Mouse (Mus musculus): ENCODE data around the gene Cbx1.
"Not testable (repeated sequence)": the region's sequence is repeated elsewhere in the genome, so short reads cannot be mapped to it uniquely, and the experiment has no call there.

Cbx1 gene

DNA sequence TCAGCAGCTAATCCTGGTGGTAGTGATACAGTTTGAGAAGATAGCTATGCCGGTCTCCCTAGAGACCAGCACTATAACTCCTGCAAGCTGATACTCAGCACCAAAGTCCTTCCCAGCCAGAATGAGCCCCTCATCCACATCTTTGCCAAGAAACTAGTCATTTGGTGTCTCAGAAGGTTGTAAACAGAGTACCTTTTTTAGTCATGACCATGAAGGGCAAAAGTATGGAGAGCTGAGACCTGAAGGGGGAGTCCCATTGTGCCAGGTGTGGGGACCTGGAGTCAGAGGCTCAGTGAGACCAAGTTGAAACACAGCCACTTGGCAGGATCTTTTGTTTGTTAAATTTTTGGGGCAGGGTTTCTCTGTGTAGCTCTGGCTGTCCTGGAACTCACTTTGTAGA, 45.2 kb downstream of the Cbx1 start:
- in situ Hi-C loops (cut with MboI, MseI), result no loop called here

DNA sequence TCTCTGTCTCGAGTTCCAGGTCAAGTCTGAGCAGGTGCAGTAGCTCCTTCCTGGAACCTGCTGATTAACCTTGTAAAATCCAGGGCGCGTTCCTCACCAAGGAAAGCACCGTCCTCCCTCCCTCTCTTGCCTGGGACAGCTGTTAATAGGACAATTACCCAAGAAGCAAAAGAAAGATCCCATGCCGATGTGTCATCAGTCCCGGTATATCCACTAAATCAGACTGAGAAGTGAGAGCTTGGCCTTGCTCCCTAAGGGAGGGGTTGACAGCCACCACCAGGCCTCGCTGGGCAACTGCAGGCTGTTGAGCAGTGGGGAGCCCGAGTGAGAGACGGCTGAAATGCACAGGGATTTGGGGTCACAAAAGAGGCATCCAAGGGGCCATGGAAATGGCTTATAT, 48.4 kb downstream of the Cbx1 start:
- in situ Hi-C loops (cut with MboI, MseI), result no loop called here

DNA sequence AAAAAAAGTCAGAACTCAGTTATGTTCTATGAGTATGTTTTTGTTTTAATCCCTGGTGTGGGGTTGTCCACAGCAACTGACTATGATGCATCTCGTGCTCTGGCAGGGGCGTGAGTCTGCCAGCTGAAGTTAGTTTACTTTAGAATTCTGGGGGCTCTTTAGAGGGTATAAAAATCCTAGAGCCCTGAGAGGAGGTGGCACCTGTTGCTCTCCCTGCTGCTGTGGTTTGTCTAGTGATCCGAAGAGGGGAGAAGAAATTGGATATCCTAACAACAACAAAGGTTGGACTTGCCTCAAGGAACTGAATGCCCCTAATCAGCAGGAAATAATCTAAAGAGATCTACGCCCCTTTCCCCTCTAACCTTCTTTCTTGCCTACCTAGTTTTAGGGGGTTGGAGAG, 49.4 kb downstream of the Cbx1 start:
- in situ Hi-C loops (cut with MboI, MseI), result no loop called here

DNA sequence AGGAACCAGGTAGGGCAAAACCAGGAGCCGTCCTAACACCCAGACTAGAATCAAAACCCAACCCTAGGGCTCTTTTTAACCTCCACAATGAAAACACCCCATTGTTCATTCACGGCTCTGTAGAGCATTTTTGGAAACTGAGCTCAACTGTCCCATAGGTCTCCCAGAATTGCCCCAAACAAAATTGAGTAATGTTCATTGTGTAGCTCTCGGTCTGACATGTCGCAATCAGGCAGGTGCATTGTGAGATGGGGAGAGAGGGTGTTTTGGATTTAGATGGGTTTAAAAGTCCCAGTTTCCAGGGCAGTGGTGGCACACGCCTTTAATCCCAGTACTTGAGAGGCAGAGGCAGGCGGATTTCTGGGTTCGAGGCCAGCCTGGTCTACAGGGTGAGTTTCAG, 50.5 kb downstream of the Cbx1 start:
- in situ Hi-C loops (cut with MboI, MseI), result no loop called here

DNA sequence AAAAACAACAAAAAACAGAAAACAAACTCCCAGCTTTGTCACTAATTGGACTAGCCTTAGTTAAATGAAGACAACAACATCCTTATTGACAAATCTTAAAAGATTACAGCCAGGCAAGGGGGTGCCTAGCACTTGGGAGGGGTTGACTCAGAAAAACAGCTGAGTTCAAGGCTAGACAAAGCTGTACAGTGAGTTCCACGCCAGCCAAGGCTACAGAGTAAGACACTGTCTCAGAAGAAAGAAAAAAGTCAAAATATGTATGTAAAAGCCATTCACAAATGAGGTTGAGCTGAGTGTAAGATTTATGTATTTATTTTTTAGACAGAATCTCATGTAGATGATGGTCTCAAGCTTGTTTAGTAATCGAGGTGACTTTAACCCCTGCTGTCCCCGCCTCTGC, 51.0 kb downstream of the Cbx1 start:
- in situ Hi-C loops (cut with MboI, MseI), result no loop called here

DNA sequence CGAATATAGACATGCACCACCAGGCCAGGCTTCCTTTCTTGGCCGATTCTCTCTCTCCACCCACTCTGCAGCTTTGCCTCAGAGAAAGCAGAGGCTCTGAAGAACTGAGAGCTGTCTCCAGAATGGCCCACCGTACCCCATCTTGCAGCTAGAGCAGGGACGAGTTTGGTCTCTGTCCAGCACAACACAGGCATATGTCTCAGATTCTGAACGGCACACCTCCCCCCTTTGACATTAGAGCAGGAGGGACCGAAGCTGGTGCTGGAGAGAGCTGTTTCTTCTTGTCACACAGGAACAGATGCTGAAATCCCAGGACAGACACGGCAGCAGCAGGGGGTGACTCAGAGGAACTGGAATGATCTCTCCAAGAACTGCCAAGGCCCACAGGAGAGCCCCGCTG, 51.4 kb downstream of the Cbx1 start:
- in situ Hi-C loops (cut with MboI, MseI), result no loop called here

DNA sequence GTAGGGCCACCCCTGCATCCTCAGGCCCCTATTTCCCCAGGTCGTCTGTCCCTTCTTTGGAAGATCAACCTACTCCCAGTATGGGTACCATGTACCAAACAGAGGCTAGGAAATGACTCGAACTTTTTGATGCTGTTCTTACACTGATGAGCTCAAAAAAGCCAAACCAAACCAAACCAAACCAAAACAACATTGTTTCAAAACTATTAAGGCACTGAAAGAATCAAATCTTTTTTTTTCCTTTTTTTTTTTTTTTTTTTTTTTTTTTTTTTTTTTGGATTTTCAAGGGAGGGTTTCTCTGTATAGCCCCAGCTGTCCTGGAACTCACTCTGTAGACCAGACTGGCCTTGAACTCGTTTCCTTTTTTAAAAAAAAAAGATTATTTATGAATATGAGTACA, 54.7 kb downstream of the Cbx1 start:
- in situ Hi-C loops (cut with MboI, MseI), result no loop called here

DNA sequence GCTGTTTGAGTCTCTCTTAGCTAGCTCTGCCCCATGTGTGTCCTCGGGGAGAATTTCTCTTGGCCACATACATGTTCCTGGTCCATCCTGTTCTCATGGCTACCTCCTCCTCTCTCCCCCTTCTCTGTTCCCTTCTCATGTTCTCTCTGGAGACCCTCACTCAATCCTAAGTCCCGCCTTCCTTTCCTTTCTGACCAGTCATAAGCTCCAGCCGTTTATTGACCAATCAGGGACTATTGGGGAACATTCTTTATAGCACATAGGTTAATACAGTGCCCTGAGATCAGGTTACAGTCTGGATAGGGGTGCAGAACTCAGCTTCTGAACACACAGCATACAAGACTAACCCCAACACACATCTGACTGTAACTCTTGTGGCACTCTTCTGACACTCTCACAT, 58.3 kb downstream of the Cbx1 start:
- in situ Hi-C loops (cut with MboI, MseI), result no loop called here

DNA sequence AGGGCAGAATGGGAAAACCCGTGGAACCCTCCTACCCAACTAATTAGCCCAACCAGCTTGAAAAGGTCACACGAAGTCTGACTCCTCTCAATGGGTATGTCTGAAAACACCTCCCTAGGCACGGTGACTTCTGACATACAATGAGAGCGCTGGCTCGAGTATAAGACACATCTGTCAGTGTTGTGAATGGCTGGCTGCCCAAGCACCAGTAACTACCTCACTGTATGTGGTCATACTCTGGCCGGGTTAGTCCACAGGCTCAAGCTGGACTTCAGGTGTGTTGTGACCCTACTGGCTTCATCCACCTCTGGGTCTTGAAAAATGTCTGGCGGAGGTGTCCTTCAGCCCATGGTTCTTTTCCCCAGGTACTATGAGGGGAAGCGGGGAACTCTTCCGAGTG, 59.8 kb downstream of the Cbx1 start:
- in situ Hi-C loops (cut with MboI, MseI), result no loop called here

DNA sequence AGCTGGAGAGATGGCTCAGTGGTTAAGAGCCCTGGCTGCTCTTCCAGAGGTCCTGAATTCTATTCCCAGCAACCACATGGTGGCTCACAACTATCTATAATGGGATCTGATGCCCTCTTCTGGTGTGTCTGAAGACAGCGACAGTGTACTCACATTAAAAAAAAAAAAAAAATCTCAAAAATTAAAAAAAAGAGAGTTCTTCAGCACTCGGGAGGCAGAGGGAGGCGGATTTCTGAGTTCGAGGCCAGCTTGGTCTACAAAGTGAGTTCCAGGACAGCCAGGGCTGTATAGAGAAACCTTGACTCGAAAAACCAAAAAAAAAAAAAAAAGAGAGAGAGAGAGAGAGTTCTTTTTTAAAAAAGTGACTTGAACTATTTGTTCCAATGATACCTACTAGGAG, 60.2 kb downstream of the Cbx1 start:
- in situ Hi-C loops (cut with MboI, MseI), result not testable (repeated sequence)

DNA sequence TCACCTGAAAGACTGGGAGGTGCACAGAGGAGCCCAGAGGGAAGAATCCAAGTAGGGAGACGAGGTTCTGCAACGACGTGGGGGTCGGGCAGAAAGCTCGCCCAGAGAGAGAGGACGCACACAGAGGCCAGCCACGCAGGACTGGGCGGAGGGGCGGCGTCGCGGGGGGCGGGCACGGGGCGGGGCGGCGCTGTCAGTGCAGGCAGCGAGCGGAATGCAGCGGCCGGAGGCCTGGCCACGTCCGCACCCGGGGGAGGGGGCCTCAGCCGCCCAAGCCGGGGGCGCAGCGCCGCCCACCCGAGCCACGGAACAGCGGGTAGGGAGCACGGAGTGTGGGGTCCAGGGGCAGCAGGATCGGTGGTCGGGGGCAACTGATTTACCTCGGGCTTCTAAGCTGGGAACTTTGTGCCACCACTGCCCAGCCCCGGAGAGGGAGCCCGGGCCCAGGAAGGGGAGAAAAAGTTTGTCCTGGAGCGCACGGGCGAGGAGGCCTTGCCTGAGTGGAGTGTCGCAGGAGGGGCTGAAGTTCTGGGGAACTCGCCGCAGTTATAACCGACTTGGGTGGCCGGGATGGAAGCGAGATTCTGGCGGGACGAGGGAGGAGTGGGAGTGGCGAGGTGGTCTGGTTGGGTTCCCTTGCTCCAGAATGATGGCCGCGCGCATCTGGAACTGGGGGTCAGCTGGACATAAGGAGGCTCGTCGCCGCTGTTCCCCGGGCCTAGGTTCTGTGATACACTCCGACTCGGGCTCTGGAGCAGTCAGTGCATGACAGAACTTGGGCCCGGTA, 60.9 kb downstream of the Cbx1 start, which contains the start of gene Copz2:
Gene Copz2 (plus strand): TSS at position 190 of the 787 bp plus-strand sequence.
- in situ Hi-C loops (cut with MboI, MseI), result no loop called here

DNA sequence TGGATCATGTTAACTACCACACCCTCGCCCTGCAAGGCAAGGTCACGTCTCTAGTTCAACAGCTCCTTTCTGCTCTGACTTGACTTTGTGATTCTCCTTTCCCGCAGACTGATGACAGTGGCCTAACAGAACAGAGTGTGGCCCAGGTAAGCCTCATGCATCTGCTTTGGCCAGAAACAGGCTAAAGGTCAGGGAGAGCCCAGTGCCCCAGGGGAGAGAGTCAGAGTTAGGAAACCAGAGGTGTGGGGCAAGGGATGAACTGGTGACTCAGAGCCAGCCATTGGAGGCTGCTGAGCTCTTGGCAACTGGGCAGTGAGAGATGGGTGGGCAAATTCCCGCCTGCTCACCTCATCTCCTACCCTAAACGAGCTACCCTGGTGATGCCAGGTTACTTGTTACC, 68.5 kb downstream of the Cbx1 start:
- in situ Hi-C loops (cut with MboI, MseI), result no loop called here

Data from T-helper 2 cell (primary cell).